Mouse (Mus musculus) ZHBTc4 (cell line): ENCODE measurements around the gene Dach1.

Experiments
- DNase-seq: peaks from one replicate; pipeline ENCODE4 v3.0.0-alpha.2; 2011; ENCODE audit warnings: low read depth, low spot score

The Dach1 gene

GRCm38 (mm10) chr14:98169421-98170076, at the start of gene Dach1:
TSS of gene Dach1 (minus strand) at chr14:98169765.
- DNase-seq = peak; percentile 84

- no peak for DNase-seq
These were observed 30.5 kb upstream of the Dach1 start for GRCm38 (mm10) chr14:98200089-98200488.

- peak; percentile 37 for DNase-seq
These were observed 12.0 kb upstream of the Dach1 start for GRCm38 (mm10) chr14:98181545-98181944.

GRCm38 (mm10) chr14:98173831-98174230, 4.3 kb upstream of the Dach1 start:
- no peak for DNase-seq

GRCm38 (mm10) chr14:98172394-98172905, 2.9 kb upstream of the Dach1 start:
- no peak for DNase-seq

GRCm38 (mm10) chr14:98171861-98172260, 2.3 kb upstream of the Dach1 start:
- DNase-seq = no peak

GRCm38 (mm10) chr14:98168908-98169401, 610 bp downstream of the Dach1 start:
- DNase-seq = peak; percentile 64

- DNase-seq = peak; percentile 78
These were observed 1.3 kb downstream of the Dach1 start for GRCm38 (mm10) chr14:98168039-98168907.

- DNase-seq = peak; percentile 30
These were observed 2.2 kb downstream of the Dach1 start for GRCm38 (mm10) chr14:98167186-98168038.

- no peak for DNase-seq
These were observed 3.1 kb downstream of the Dach1 start for GRCm38 (mm10) chr14:98166318-98166976.

GRCm38 (mm10) chr14:98156753-98157152, 12.8 kb downstream of the Dach1 start:
- DNase-seq = no peak

GRCm38 (mm10) chr14:98155725-98156392, 13.7 kb downstream of the Dach1 start:
- no peak for DNase-seq

- DNase-seq = no peak
These were observed 14.6 kb downstream of the Dach1 start for GRCm38 (mm10) chr14:98154832-98155422.

GRCm38 (mm10) chr14:98141758-98142157, 27.8 kb downstream of the Dach1 start:
- no peak for DNase-seq

- no peak for DNase-seq
These were observed 30.5 kb downstream of the Dach1 start for GRCm38 (mm10) chr14:98138873-98139665.

GRCm38 (mm10) chr14:98134546-98134945, 35.0 kb downstream of the Dach1 start:
- DNase-seq = no peak

GRCm38 (mm10) chr14:98123032-98123431, 46.5 kb downstream of the Dach1 start:
- DNase-seq = no peak

GRCm38 (mm10) chr14:98116627-98117026, 52.9 kb downstream of the Dach1 start:
- DNase-seq = no peak

- DNase-seq = no peak
These were observed 56.5 kb downstream of the Dach1 start for GRCm38 (mm10) chr14:98113106-98113505.
